Mouse (Mus musculus) limb, embryonic 13.5 days (tissue): Measurements from ENCODE around the gene Nacad. TPM values are rescaled to one million over a fixed set of nuclear protein-coding genes. Genes with fewer than 3 reads are reported as not detected.
"Not testable (repeated sequence)": the region's sequence is repeated elsewhere in the genome, so short reads cannot be mapped to it uniquely, and the experiment has no call there.

Experiments used
- ATAC-seq: fragments of 200-750 bp; cut with Nextera tagmentation; 2 replicates; pipeline ENCODE4 v1.8.0; 2017; ENCODE audit warnings: low read depth, moderate number of reproducible peaks, moderate TSS enrichment; ENCODE audit not compliant: low FRiP score
- H3K27ac ChIP-seq: fragments of 300-500 bp; sonication (generic); 2 replicates; pipeline ENCODE4 v1.5.1; 2015; ENCODE audit warnings: inconsistent platforms, mild to moderate bottlenecking, moderate library complexity
- H3K27me3 ChIP-seq: fragments of 300-500 bp; sonication (generic); 2 replicates; pipeline ENCODE4 v1.6.1; 2015; ENCODE audit warnings: mild to moderate bottlenecking, inconsistent platforms
- H3K36me3 ChIP-seq: fragments of 300-500 bp; sonication (generic); 2 replicates; pipeline ENCODE4 v1.6.1; 2015; ENCODE audit warnings: inconsistent platforms, mild to moderate bottlenecking, moderate library complexity
- H3K4me1 ChIP-seq: fragments of 300-500 bp; sonication (generic); 2 replicates; pipeline ENCODE4 v1.6.1; 2015; ENCODE audit warnings: inconsistent platforms
- H3K4me2 ChIP-seq: fragments of 300-500 bp; sonication (generic); replicated peaks from 2 replicates; pipeline ENCODE4 v1.6.1; 2015; ENCODE audit warnings: inconsistent platforms, mild to moderate bottlenecking, moderate library complexity
- H3K4me3 ChIP-seq: fragments of 300-500 bp; sonication (generic); 2 replicates; pipeline ENCODE4 v1.5.1; 2015; ENCODE audit warnings: moderate library complexity, mild to moderate bottlenecking, inconsistent platforms
- H3K9ac ChIP-seq: fragments of 300-500 bp; sonication (generic); 2 replicates; pipeline ENCODE4 v1.6.1; 2015; ENCODE audit warnings: mild to moderate bottlenecking, inconsistent platforms
- H3K9me3 ChIP-seq: fragments of 300-500 bp; sonication (generic); 2 replicates; pipeline ENCODE4 v1.6.1; 2016; ENCODE audit warnings: inconsistent platforms
- WGBS: fragments of 180-500 bp; shearing (Covaris S2); methylation state at CpG from one replicate; pipeline ENCODE4 v1.1.7; 2015; 5-methylcytosine and 5-hydroxymethylcytosine counted together
- polyA plus RNA-seq: library from polyadenylated mRNA; unstranded; fragments of >200 nt; fragmentation: Nextera tagmentation; extraction: Ambion mirVana; gene quantifications from 2 replicates; pipeline ENCODE4 v1.2.1, GENCODE M21; 2015

Gene Nacad
- 1.2 and 2.5 TPM in 2 replicates for polyA plus RNA-seq

- H3K27me3 ChIP-seq = peaks cover 49% of the 10 kb centered on the region
- WGBS = 5% methylated on average over 37 of the region's 41 CpGs
- H3K36me3 ChIP-seq = peaks cover 6% of the 10 kb centered on the region
- H3K9me3 ChIP-seq = no peaks in the 10 kb centered on the region
- no peak within 1 kb of the TSS for H3K27ac ChIP-seq
- peak within 1 kb of the TSS; percentile 78 for H3K4me2 ChIP-seq
- peak within 1 kb of the TSS; percentile 44 for H3K4me3 ChIP-seq
- peak; percentile 75 for ATAC-seq
- H3K9ac ChIP-seq = peak within 1 kb of the TSS; percentile 62
- peaks cover 29% of the 10 kb centered on the region for H3K4me1 ChIP-seq
These were observed at the start of gene Nacad for GRCm38 (mm10) chr11:6605491-6606399. TSS of gene Nacad (minus strand) at chr11:6606053.

- WGBS = 1% methylated on average over 2 of the region's 2 CpGs
- H3K9me3 ChIP-seq = no peaks in the 10 kb centered on the region
- ATAC-seq = peak; percentile 57; the same call in 1 of the 2 replicates
These were observed 49.0 kb upstream of the Nacad start for GRCm38 (mm10) chr11:6654903-6655302.

GRCm38 (mm10) chr11:6652978-6653377, 47.1 kb upstream of the Nacad start:
- ATAC-seq, H3K4me1 ChIP-seq, H3K9me3 ChIP-seq, H3K4me2 ChIP-seq, H3K9ac ChIP-seq, H3K27ac ChIP-seq, H3K36me3 ChIP-seq, H3K4me3 ChIP-seq: not testable (repeated sequence)
- 76% methylated on average over 3 of the region's 3 CpGs for WGBS
- peaks cover 24% of the 10 kb centered on the region for H3K27me3 ChIP-seq

More at GRCm38 (mm10) chr11:6654903-6655302, 49.0 kb upstream of the Nacad start:
- Histone ChIP-seq H3K4me2 (no peak overlapping the region), H3K36me3 (no peaks in the 10 kb centered on the region), H3K27ac (no peak overlapping the region), H3K4me3 (no peak overlapping the region), H3K9ac (no peak overlapping the region), H3K4me1 (peaks cover 3% of the 10 kb centered on the region; the same call in 1 of the 2 replicates), H3K27me3 (peaks cover 24% of the 10 kb centered on the region)

- Histone ChIP-seq H3K4me1 (no peaks in the 10 kb centered on the region), H3K9ac (no peak overlapping the region), H3K4me3 (no peak overlapping the region), H3K27me3 (peaks cover 12% of the 10 kb centered on the region), H3K36me3 (no peaks in the 10 kb centered on the region), H3K4me2 (no peak overlapping the region), H3K27ac (no peak overlapping the region), H3K9me3 (no peaks in the 10 kb centered on the region)
- ATAC-seq = no peak
- 59% methylated on average over 7 of the region's 7 CpGs for WGBS
These were observed 44.7 kb upstream of the Nacad start for GRCm38 (mm10) chr11:6650519-6650918.

GRCm38 (mm10) chr11:6647831-6648724, 42.2 kb upstream of the Nacad start:
- Histone ChIP-seq H3K27ac (no peak overlapping the region), H3K9me3 (no peaks in the 10 kb centered on the region), H3K27me3 (peaks cover 4% of the 10 kb centered on the region), H3K4me3 (no peak overlapping the region), H3K4me2 (no peak overlapping the region), H3K36me3 (no peaks in the 10 kb centered on the region), H3K4me1 (no peaks in the 10 kb centered on the region), H3K9ac (no peak overlapping the region)
- 58% methylated on average over 9 of the region's 9 CpGs for WGBS
- ATAC-seq = no peak

- H3K9me3 ChIP-seq = no peaks in the 10 kb centered on the region
- H3K4me1 ChIP-seq = no peaks in the 10 kb centered on the region
- no peak overlapping the region for H3K27ac ChIP-seq
- H3K36me3 ChIP-seq = no peaks in the 10 kb centered on the region
- H3K9ac ChIP-seq = no peak overlapping the region
- no peak overlapping the region for H3K4me2 ChIP-seq
- WGBS = 63% methylated on average over 6 of the region's 6 CpGs
- no peak overlapping the region for H3K4me3 ChIP-seq
- H3K27me3 ChIP-seq = no peaks in the 10 kb centered on the region
- ATAC-seq = no peak
These were observed 38.7 kb upstream of the Nacad start for GRCm38 (mm10) chr11:6644566-6644965.

- no peaks in the 10 kb centered on the region for H3K9me3 ChIP-seq
- no peaks in the 10 kb centered on the region for H3K27me3 ChIP-seq
- no peak overlapping the region for H3K9ac ChIP-seq
- no peak for ATAC-seq
- WGBS = 84% methylated on average over 6 of the region's 6 CpGs
- H3K4me3 ChIP-seq = no peak overlapping the region
- no peak overlapping the region for H3K4me2 ChIP-seq
- H3K4me1 ChIP-seq = no peaks in the 10 kb centered on the region
- no peaks in the 10 kb centered on the region for H3K36me3 ChIP-seq
- H3K27ac ChIP-seq = no peak overlapping the region
These were observed 33.2 kb upstream of the Nacad start for GRCm38 (mm10) chr11:6639072-6639471.

GRCm38 (mm10) chr11:6638537-6638936, 32.7 kb upstream of the Nacad start, which contains the start of gene Wap:
TSS of gene Wap (minus strand) at chr11:6638637.
- no peak for ATAC-seq
- no peak within 1 kb of the TSS for H3K9ac ChIP-seq
- no peaks in the 10 kb centered on the region for H3K9me3 ChIP-seq
- H3K27me3 ChIP-seq = no peaks in the 10 kb centered on the region
- no peaks in the 10 kb centered on the region for H3K4me1 ChIP-seq
- H3K4me2 ChIP-seq = no peak within 1 kb of the TSS
- no peak within 1 kb of the TSS for H3K27ac ChIP-seq
- 92% methylated on average over 4 of the region's 4 CpGs for WGBS
- no peaks in the 10 kb centered on the region for H3K36me3 ChIP-seq
- no peak within 1 kb of the TSS for H3K4me3 ChIP-seq

GRCm38 (mm10) chr11:6636150-6636549, 30.3 kb upstream of the Nacad start:
- 0 out of 2 replicates have a peak, but pooled peaks have one; percentile 8 for ATAC-seq
- Histone ChIP-seq H3K9ac (no peak overlapping the region), H3K27me3 (no peaks in the 10 kb centered on the region), H3K4me1 (no peaks in the 10 kb centered on the region), H3K9me3 (no peaks in the 10 kb centered on the region), H3K4me2 (no peak overlapping the region), H3K4me3 (no peak overlapping the region), H3K36me3 (no peaks in the 10 kb centered on the region), H3K27ac (no peak overlapping the region)
- 72% methylated on average over 8 of the region's 8 CpGs for WGBS

GRCm38 (mm10) chr11:6629655-6630054, 23.8 kb upstream of the Nacad start:
- Histone ChIP-seq H3K9me3 (no peaks in the 10 kb centered on the region), H3K4me1 (peaks cover 13% of the 10 kb centered on the region), H3K4me3 (no peak overlapping the region), H3K4me2 (no peak overlapping the region), H3K9ac (no peak overlapping the region), H3K27ac (no peak overlapping the region), H3K27me3 (no peaks in the 10 kb centered on the region), H3K36me3 (no peaks in the 10 kb centered on the region)
- no peak for ATAC-seq

- Histone ChIP-seq H3K9ac (no peak overlapping the region), H3K4me2 (no peak overlapping the region), H3K9me3 (no peaks in the 10 kb centered on the region), H3K36me3 (peaks cover 7% of the 10 kb centered on the region), H3K27ac (no peak overlapping the region), H3K4me3 (no peak overlapping the region), H3K4me1 (peaks cover 24% of the 10 kb centered on the region), H3K27me3 (no peaks in the 10 kb centered on the region)
- WGBS = 23% methylated on average over 4 of the region's 4 CpGs
- ATAC-seq = no peak
These were observed 22.7 kb upstream of the Nacad start for GRCm38 (mm10) chr11:6628568-6628967.

GRCm38 (mm10) chr11:6627731-6628130, 21.9 kb upstream of the Nacad start:
- 90% methylated on average over 4 of the region's 4 CpGs for WGBS

More at GRCm38 (mm10) chr11:6627731-6628130, 21.9 kb upstream of the Nacad start:
- Histone ChIP-seq H3K9me3 (no peaks in the 10 kb centered on the region), H3K36me3 (peaks cover 16% of the 10 kb centered on the region), H3K4me3 (no peak overlapping the region), H3K9ac (no peak overlapping the region), H3K27me3 (no peaks in the 10 kb centered on the region), H3K27ac (no peak overlapping the region), H3K4me1 (peaks cover 32% of the 10 kb centered on the region), H3K4me2 (no peak overlapping the region)
- ATAC-seq = no peak
